Mouse (Mus musculus): ENCODE results near the gene Phldb2. TPM values are rescaled to one million over a fixed set of nuclear protein-coding genes. Genes with fewer than 3 reads are reported as not detected.

Phldb2 gene
- total RNA-seq, 2 experiments from 2014 or later = 3.8 to 4.0 TPM

DNA sequence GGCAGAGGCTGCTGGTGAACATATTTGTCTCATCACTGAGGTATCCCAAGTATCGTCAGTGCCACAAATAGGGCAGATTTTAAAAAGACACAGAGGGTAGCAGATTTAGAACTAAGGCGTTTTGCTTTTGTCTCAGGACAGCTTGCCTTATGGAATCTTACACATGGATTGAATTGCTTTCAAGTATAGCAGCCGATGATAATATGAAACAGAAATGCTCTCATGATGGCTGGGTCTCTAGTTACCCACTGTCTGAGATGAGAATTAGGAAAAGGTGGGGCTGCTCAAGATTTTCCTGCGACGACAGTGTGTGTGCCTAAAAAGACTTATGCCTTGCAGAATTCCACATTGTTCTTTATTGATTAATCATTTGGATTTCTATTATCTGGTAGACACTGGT is 58.4 kb downstream of the Phldb2 start:
- DNase-seq (ENCODE audit: low spot score in 2 of 2) = no peak

DNA sequence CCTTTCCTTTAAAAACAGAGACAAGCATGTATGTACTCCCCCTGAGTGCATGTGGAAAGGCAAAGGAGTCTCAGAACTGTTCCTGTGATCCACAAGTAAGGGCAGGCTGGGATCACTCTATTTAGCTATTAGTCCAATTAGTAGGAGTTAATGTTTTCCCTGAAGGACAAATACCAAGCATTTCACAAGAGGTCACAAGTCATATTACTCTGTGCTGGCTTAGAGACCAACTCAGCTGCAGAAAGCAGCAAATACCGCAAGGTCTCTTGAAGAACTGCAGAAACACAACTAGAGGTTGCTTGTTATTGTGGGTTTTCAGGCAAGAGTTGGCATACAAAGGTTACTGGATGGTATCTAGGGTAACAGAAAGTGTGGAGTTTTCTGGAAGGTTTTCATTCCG is 59.6 kb downstream of the Phldb2 start:
- no peak for DNase-seq (ENCODE audit: low spot score in 2 of 2)

DNA sequence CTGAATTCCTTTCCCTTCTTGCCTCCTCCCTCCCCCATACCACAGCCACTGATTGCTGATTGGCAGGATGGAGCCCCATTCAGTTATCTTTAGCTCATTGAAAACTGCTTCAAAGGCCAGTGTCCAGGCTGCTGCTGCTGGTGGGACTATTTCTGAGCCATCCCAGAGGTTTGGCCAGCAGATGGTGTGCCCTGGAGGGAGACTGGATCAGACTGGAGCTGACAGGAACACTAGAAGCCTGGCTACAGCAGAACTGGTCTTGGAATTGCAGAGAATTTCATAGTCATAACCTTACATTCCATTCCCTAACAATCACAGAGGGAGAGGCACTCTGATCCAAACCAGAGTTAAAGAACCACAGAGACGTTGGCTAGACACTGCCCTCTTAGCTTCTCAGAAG is 60.5 kb downstream of the Phldb2 start:
- DNase-seq (ENCODE audit: low spot score in 2 of 2) = no peak

DNA sequence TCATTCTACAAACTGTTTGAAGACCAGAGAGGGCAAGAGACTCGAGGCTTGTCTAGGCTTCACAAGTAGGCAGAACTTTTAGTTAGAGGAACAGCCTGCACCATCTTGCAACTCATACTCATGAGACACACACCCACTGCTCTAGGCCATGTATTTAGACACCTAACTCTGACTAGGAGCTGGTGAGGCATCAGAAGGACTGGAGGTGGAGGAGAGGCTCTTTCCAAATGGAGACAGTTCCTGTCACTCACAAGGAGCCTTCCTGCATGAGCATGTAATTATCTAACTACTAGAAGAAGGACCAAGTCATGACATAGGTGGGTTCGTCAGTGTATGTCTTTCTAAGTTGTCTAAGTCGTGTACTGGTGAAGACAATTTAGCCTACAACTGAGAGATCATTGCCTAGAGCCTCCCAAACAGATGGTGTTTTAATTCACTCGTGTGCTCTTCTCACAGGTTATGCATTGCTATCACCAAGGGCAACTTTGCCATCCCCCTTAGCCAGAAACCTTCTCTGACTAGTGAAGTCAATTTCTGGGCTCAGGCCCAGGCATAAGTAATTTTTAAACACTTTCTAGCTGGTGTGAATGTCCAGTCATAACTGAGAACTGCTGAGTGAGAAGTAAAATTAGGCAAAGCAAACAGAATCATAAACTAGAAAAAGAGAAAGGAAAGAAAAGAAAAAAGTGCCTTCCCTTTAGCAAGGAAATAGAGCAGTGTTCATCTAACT is 62.8 kb downstream of the Phldb2 start:
- DNase-seq (ENCODE audit: low spot score in 2 of 2) = no peak

DNA sequence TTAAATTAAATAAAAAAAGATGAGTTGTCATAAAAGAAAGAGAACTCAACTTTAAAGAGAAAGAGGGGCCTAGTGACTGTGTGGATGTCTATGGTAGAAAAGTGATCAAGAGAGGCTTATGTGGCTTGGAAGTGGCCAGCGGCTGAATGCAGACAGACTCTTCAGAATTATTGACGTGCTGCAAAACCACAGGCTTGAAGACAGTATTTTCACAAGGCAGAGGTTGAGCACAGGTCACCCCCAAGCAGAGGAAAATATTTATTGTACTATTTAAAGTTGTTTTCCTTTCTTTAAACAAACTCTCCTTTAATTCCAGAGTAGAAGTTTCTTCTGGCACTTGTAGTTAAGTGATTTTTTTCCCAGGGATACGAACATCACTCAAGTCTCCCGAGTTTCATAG is 63.8 kb downstream of the Phldb2 start:
- no peak for DNase-seq (ENCODE audit: low spot score in 2 of 2)

DNA sequence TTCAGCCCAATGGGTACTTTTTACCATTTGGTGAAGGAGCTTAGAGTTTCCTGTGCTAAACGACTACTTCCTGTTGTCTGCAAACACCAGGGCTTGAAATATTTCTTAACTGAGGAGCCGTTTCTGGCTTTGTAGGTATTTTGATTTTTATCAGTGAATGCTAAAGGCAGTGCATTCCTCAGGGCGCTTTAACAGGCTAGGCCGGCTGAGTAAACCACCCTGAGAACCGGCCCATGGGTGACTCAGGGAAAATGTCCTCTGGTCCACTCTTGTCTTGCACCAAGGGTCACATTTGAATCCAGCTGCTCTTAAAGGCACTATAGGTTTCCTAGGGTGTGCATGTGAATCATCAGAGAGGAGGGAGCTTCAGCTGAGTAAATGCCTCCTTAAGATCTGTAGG is 66.8 kb downstream of the Phldb2 start:
- DNase-seq (ENCODE audit: low spot score in 2 of 2) = no peak

DNA sequence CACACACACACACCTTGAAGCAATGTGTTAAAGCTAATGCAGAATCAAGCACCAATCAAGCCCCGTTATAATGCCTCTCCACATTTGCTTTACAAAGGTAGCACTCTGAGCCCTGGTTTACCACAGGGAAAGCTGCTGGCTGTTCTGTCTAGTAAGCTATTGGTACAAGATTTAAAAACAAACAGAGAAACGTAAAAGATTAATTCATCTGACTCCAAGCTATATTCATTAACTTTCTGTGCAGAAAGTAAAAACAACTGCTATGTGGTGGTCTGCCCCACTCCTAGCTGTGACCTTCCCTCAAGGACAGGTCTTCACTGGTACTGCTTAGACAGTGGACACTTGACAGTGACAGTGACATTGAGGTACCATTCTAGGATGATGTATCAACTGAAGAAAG is 69.2 kb downstream of the Phldb2 start:
- no peak for DNase-seq (ENCODE audit: low spot score in 2 of 2)

DNA sequence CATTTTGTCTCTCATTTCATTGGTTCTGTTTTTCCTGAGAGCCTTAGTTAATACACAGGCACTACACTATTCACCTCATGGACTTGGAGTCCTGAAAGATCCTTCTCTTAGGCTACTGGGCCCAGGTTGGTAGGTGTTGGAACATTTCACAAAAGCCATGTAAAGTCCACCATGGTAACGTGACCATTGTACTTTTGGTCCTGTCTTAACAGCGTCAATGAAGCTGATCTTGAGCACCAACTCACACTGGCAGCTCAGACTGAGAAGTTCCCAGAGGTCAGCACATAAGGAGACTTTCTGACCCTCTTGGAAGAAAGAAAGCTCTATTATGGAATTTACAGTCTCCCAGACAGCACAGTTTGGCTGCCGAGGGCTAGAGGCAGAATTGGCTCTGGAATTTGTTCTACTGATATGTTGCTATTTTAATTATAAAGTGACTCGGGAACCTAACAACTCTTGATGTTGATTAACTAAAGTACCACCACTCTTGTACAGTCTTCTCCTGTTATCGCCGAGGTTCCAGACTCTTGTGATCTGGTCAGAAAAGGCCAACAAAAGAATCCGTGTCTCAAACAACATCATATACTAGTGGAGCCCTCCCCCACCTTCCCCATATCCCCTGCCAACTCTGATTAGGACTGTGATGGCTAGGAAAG is 72.1 kb downstream of the Phldb2 start:
- no peak for DNase-seq (ENCODE audit: low spot score in 2 of 2)

DNA sequence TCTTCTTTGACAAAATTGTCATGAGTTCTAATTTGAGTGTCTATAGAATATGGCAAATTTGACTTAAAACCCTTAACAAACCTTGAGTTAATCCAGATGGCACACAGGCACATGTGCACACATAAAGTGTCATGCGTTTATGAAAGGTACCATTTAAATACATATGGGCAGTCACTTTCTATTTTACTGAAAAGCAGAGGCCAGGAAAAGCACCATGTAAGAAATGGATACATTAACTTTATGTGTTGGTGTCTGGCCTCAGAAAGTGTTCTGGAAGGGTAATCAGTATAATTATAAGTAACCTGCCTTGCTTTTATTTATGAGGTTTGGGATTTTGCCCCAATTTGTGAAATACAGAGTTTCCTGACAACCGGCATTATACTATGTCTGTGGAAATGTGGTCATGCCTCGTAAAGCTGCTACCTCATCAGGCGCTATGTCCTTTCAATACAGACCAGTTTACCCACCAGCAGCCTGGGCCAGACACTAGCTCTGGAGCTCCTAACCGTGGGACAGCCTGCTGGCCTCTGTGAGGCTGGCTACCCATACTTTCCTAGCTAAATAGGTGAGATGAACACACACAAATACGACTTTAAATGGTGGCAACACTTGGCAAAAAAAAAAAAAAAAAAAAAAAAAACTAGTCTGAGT is 73.2 kb downstream of the Phldb2 start:
- DNase-seq (ENCODE audit: low spot score in 2 of 2) = no peak

DNA sequence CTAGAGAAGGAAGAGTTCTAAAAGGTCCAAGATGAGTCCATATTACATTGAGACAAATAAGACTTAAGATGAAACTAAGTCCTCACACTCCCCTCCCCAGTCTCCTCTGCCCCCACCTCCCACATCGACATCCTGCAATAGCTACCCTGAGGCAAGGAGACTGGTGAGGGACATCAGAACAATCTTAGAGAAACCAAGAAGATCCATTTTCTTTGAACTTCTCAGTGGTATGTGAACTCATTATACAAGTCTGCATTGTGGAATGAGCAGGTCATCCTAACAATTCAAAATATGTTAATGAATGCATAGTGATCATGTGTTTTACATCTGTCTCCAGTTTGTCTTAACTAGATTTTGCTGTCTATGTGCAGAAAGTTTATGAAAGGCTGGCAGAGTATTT is 75.7 kb downstream of the Phldb2 start:
- no peak for DNase-seq (ENCODE audit: low spot score in 2 of 2)

DNA sequence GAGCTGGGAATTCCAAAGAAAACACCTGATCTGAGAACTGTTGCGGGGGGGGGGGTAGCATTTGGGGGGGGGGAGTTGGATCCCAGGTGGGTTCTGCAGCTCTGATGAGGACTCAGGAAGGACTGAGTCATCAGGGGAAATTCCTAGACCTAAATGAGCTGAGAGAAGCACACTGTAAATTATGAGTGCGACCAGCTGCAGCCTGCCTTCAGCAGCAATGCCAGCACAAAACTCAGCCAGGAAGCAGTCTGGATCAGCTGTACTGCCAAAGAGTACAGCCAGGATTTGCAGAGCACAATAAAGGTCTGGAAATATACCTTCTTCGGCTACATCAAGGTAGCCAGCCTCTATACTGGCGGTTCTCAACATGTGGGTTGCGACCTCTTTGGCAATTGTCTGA is 76.2 kb downstream of the Phldb2 start:
- DNase-seq (ENCODE audit: low spot score in 2 of 2) = peak in 1 of 2 experiments; percentile 12

DNA sequence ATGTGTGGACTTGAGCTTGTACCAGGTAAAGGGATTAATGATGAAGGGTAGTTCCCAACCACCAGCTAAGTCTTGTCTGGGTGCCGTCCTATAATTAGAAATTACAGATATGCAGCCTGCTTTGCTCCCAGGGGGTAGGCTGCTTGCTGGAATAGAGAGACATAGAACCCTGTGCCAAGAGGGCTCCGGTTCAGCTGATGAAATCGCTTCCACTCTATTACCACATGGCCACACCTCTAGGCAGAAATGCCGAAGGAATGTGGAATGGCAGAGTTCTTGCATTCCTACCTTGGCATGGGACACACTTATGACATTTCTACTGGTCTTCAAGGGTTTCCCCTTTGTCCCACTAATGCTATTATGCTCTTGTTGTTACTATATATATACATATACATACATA is 80.0 kb downstream of the Phldb2 start:
- no peak for DNase-seq (ENCODE audit: low spot score in 2 of 2)

DNA sequence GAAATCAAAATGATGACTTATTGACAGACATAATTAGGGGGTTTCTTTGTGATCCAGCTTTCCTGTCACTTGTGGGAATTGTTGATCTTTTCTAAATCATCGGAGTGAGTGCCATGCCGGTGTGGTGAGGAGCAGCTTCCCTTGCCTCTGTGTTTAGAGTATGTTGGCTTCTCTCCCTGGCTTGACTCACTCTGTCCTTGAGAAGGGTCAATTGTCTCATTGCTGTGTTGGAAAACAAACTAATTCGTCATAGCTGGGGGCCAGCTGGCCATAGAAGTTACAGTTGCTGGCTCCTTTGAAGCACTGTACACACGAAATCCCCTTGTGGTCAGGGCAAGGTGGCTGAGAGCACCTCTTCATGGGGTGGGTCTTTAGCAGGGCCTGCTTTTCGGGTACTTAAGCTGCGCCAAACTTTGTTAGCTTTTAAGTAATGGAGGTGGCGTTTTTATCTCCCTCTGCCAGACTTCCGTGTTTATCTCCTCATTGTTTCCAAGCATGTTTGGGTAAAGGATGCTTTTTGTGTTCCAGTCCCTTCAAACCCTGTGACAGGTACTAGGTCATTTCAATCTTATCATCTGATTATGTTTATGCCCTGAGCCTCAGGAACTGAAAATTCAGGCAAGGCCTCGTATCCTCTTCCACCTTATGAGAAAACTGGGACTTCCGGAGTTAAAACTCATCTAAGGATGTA is 82.0 kb downstream of the Phldb2 start:
- no peak for DNase-seq (ENCODE audit: low spot score in 2 of 2)

DNA sequence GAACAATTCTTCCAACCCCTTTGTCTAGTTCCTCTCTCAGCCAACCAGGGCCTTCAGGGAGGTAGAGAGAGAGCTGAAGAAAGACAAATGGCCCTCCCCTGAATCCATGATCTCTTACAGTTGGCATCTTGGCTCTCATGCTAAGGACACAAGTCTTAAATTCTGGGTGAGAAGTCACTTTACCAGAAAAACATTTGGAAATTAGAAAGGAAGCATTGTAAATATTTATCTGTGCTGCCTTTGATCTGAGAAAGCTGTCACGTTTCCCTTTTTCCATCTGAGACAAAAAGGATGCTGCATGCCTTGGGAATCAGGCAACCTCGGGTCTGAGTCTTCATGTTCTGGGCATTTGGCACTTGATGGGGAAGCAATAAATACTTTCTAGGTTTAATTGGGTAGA is 82.7 kb downstream of the Phldb2 start:
- no peak for DNase-seq (ENCODE audit: low spot score in 2 of 2)

DNA sequence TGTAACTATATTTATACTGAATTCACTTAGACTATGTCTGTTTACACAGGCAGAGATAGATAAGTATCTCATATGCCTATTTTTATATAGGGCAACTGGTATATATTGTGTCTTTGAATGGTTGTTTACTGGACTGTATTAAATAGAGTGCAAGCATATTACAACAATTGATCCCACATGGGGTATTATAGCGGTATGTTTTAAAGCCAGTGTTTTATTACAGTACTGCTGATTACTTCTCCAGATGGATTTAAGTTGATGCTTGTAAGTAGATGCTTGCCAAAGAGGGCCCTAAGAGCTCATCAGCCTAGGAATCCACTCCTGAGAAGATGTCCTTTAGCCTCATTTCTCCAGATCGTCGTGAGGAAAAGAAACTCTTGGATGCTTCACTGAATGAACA is 84.4 kb downstream of the Phldb2 start:
- no peak for DNase-seq (ENCODE audit: low spot score in 2 of 2)

DNA sequence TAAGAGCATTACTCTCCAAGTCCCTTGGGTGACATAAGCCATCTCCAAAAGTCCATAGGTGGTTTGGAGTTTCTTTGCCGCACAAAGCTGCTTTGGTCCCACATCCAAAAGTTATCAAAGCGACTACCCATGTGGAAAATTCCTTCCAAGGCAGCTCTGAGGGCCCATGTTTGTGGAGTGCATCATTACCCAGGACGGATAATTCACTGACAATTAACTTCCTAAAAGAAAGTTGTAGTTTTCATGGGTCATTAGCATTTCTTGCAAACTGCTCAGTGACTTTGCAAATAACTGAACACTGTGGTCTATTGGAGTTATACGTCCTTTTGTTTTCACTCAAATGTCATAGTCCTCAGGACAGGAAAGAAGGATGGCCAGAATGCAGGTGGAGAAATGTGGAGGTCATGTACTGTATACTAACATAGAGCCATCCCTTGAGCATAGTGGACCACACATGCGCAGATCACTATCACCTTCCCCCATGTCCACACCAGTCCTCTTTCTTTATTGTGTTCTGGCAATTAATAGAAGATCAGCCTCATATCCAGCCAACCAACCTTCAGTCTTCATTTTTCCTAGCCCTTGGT is 96.0 kb downstream of the Phldb2 start:
- DNase-seq (ENCODE audit: low spot score in 2 of 2) = no peak

DNA sequence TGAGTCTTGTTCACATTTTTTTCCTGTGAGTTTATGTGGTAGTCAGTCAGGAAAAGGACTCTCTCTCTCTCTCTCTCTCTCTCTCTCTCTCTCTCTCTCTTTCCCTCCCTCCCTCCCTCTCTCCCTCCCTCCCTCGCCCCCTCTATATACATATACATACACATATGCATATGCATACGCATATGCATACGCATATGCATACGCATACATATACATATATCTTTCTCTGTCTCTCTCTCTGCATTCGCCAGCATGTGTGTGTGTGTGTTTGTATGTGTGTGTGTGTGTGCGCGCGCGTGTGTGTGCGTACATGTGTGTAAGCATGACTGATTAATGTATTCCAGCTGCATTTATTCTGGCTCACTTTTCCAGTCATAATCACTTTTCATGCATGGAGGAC is 98.9 kb downstream of the Phldb2 start:
- DNase-seq (ENCODE audit: low spot score in 2 of 2) = no peak

DNA sequence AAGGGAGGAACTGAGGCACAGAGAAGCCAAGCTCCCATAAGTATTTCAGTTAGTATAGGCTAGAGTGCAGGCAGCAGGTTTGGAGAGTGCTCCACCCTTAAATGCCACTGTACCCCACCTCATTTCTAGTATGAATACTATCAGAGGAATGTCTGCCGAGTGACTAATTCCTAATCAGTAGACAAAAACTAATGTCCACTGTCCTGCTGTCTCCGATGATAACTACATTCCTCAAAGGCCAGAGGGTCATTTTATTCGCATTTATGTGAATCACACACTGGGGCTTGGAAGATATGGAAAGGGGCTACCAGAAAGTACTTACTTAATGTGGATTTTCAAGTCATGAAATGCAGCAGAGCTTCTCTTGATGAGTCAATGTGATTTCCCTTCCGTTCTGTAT is 104.4 kb downstream of the Phldb2 start:
- no peak for DNase-seq (ENCODE audit: low spot score in 2 of 2)

DNA sequence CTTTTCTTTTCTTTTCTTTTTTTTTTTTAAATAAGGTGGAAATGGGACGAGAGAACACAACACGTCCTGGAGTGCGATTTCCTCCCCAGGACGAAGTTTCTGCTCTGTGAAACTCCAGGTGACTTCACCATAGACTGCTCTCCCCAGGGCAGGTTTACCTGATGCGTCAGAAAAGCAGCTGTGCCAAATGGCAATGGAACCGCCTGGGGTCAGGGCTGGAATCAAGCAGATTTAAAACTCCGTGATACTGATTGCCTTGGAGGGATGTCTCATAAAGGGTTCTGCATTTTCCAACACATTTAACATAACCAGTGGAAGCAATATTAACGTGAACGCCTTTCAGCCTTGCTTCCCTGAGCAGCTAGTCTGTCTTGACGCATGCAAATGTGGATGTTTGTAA is 108.5 kb downstream of the Phldb2 start:
- no peak for DNase-seq (ENCODE audit: low spot score in 2 of 2)

DNA sequence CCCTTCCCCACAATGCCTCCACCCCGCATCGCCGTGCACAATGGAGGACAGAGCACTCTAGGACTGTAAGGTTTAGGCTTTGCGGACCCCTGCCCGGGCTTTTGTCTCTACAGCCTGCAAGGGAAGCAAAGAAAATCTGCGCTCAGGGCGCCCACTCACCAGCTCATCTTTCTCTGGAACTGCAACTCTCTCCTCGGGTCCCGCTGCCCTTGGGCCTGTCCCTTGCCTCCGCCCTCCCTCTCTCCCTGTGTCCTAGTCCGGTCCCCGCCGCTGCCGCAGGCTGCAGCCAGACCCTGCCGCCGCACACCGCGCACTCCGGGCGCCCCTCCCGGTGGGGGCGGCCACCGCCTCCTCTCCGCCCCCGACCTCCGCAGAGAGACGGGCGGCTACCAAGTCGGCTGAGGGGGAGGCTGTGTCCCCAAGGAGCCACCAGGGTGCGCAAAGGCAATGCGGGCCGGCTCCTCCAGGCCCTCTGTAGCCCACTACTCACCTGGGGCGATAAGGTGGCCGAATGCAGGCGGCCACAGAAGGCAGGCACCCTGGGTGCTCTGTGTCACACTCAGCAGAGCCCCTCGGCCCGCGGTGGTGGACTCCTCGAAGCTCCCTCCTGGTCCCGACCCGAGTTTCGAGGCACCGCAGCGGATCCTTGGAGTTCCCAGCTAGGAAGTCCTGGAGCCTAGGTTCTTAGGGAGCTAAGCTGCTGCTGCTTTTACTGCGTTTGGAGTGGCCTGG is 109.2 kb downstream of the Phldb2 start:
- peak; percentile 17 to 49 for DNase-seq (ENCODE audit: low spot score in 2 of 2)

DNA sequence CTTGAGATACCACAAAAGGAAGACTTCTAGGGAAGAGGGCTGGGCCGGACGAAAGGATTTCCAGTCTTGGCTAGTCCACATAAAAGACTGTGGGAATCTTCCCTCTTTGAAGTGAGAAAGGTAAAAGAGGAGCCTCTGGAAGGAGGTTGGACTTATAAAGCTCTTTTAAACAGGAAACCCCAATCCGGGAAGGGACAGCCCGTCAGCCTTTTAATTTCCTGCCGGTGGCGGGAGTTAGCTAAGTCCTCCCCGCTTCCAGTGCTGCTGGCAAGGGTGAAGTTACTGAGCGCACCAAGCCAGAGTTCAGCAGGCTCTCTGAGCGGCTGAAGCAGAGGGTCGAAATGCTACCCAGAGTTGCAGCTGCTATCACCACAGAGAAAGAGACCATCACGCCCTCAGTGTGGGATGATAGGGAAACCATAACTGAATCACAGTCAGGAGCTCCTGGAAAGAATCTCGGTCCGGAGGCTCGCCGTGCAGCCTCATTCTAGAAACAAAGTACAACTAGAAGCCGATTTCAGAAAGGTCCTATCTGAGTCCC is 110.0 kb downstream of the Phldb2 start:
- no peak for DNase-seq (ENCODE audit: low spot score in 2 of 2)
